Mouse (Mus musculus) cerebellum, adult 8-10 months (tissue): Measurements from ENCODE around the gene Aqp6.

Experiments used
- DNase-seq: peaks from one replicate; pipeline ENCODE4 v3.0.0; 2022

Aqp6 gene

DNA sequence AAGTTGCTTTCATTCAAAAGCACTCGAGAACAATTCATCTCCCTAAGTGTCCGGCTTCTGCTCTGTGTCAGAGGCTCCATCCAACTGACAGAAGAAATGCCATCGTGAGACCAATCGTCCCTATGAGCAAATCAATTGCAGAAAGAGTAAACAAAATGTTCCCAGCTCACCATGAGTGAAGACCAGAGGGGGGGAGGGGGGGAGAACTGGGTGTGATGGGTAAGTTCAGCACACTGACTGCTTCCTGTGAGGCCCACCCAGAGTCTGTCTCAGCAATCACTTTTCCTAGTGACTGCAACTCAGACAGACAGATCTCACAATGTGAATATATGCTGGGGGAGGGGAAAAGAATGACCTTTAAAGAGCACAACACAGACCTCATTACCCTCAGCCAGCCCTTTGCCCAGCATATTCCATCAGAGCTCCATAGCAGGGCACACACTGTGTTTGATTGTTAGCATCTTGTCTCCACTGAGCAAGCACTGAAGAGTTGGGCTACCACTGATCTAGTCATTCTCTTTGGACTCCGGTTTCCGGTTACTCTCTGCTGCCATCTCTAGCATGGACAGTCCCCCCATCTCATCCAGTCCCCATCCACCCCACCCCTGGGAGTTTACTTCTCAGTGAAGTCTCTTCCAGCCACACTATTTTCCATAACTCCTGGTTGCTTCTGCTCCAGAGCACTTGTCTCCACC, 48.0 kb downstream of the Aqp6 start:
- DNase-seq = no peak

- no peak for DNase-seq
Observed at GRCm38 (mm10) chr15:99650304-99650703, 49.1 kb downstream of the Aqp6 start.

GRCm38 (mm10) chr15:99651163-99651872, 50.1 kb downstream of the Aqp6 start, which contains the start of gene Racgap1:
Gene Racgap1, minus strand, starts transcription at chr15:99651656.
- DNase-seq = peak; percentile 96

DNA sequence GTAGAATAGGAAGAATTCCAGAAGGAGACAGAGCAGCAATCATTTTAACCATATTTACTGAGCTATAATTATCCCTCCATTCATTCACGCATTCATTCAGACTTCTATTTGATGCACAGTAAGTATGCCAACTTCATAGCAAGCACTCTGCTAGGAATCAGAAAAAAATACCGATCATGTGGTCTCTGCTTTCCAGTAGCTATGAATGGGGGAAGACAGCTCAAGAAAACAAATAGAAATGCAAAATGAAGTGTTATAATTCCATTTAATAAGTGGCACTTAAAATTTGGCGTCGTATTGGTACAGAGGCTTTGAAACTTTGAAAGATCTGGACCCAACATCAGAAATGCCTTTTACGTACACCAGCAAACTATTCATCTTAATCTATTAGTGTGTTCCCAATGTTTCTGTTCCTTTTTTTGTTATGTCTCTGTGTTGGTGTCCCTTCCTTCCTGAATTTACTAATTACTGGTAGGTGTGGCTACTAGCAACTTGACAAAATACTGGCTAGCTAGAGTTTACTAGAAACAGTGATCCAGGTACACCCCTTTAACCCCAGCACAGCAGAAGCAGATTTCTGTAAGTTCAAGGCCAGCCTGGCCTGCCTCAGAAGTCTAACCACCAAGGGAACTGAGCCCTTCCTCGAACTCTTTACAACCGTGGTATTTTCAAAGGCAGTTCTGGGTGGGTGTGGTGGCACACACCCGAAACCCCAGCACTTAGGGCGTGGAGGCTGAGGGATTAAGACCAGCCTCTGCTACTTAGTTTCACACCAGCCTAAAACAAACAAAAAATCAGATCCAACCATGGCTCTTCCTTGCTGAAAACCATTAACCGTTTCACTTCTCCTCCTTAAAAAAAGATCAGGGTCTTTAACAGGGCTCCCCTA, 51.0 kb downstream of the Aqp6 start:
- no peak for DNase-seq

DNA sequence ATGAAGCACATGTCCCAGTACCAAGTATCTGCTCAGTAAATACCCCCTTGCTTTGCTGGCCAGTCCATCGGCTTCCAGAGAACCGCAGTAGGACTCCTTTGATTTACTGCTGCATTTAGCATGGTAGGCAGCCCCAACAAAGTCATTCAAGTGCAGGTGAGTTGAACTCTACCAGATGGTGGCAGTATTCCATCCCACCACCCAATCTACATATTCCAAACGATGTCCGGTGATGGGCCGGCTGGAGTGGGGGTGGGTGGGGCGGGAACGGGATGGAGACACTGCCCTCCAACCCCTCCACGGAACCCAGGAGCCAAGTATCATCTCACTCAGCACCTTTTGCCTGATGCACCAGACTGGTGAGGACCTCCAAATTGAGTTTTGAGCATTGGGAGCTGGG, 52.1 kb downstream of the Aqp6 start:
- DNase-seq = no peak

DNA sequence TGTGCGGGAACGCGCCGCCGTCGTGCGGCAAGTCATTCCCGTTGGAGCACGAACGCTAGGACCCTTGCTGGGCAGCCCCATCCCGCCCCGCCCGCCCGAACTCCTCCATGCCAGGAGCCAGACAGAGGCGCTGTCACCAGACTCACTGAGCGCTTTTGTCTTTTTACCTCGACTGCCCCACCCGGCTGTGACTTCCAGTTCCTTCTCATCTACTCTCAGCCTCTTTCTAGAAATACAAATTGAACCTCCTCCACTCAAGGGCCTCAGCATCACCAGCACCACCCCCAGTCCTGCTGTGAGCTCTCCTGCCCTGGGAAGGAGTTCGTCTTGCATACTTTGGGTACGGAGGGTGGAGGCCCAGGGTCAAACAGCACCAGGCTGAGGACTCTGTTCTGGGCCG, 52.7 kb downstream of the Aqp6 start:
- no peak for DNase-seq
